Mouse (Mus musculus): ENCODE data around the gene Spc25. TPM values are rescaled to one million over a fixed set of nuclear protein-coding genes. Genes with fewer than 3 reads are reported as not detected.

Spc25 gene
- polyA plus RNA-seq, 1 experiment, result not detected

GRCm38 (mm10) chr2:69226876-69227275 lies 20.9 kb upstream of the Spc25 start:
- Histone ChIP-seq H3K27ac (ENCODE audit: insufficient read depth, low read depth, low read length) (no peak overlapping the region), H3K4me3 (ENCODE audit: insufficient read depth, low read depth, low read length) (no peak overlapping the region), H3K4me1 (ENCODE audit: control insufficient read depth, insufficient read depth, low read length) (peaks cover 6% of the 10 kb centered on the region; the same call in 1 of the 2 replicates)
- WGBS, result 96% methylated on average over 9 of the region's 9 CpGs
- no peak for TF ChIP-seq CTCF (IDR thresholded peaks at IDR 0.05; ENCODE audit: insufficient read depth, low read depth, low read length)
- TF ChIP-seq POLR2A (IDR thresholded peaks at IDR 0.05; ENCODE audit: insufficient read depth, low read depth, low read length), result no peak

GRCm38 (mm10) chr2:69224724-69225123 lies 18.7 kb upstream of the Spc25 start:
- TF ChIP-seq CTCF (IDR thresholded peaks at IDR 0.05; ENCODE audit: insufficient read depth, low read depth, low read length) (no peak), POLR2A (IDR thresholded peaks at IDR 0.05; ENCODE audit: insufficient read depth, low read depth, low read length) (no peak)
- 73% methylated on average over 2 of the region's 2 CpGs for WGBS
- no peak overlapping the region for H3K4me3 ChIP-seq (ENCODE audit: insufficient read depth, low read depth, low read length)
- H3K4me1 ChIP-seq (ENCODE audit: control insufficient read depth, insufficient read depth, low read length), result peaks cover 2% of the 10 kb centered on the region; the same call in 1 of the 2 replicates
- no peak overlapping the region for H3K27ac ChIP-seq (ENCODE audit: insufficient read depth, low read depth, low read length)

DNA sequence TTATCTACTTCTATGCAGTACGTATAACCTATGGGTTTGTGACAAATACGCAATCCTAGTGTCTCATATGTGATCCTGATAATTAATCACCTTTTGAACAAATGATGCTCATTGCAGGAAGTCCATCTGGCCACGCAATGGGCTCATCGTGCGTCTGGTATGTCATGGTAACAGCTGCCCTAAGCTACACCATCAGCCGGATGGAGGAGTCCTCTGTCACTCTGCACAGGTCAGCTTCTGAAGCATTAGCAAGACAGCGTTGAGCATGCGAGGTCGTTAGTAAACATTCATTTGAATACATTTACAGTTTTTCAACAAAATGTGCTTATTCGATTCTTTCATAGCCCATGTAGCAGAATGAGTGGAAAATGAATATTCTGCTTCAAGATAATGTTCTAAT lies 16.8 kb upstream of the Spc25 start:
- WGBS, result 64% methylated on average over 10 of the region's 10 CpGs
- TF ChIP-seq CTCF (IDR thresholded peaks at IDR 0.05; ENCODE audit: insufficient read depth, low read depth, low read length) (no peak), POLR2A (IDR thresholded peaks at IDR 0.05; ENCODE audit: insufficient read depth, low read depth, low read length) (no peak)
- no peak overlapping the region for H3K4me3 ChIP-seq (ENCODE audit: insufficient read depth, low read depth, low read length)
- no peak overlapping the region for H3K27ac ChIP-seq (ENCODE audit: insufficient read depth, low read depth, low read length)
- no peaks in the 10 kb centered on the region for H3K4me1 ChIP-seq (ENCODE audit: control insufficient read depth, insufficient read depth, low read length)

DNA sequence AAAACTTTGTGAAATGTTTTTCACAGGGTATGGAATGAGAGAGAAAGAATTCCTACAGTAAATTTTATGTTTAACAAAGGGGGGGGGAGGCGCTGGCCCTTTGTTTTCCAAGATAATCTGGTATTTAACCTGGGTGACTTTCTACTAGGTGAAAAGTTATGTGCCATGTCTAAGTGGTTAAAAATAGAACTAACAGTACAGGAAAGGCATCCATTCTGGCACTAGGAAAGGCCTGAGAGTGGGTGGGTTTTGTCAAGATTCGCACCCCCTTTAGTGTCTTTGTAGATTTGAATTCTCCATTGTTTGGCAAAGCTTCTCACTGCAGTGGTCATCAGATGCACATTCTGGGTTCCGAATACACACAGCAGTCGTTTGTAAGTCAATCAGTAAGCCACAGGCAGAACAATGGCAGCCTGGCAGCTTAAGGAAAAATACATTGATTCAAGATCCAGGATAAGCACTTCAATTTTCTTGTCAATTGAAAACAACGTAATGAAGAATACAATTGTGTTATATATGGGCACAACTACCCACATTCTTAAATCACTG lies 15.9 kb upstream of the Spc25 start:
- no peak for TF ChIP-seq CTCF (IDR thresholded peaks at IDR 0.05; ENCODE audit: insufficient read depth, low read depth, low read length)
- no peak for TF ChIP-seq POLR2A (IDR thresholded peaks at IDR 0.05; ENCODE audit: insufficient read depth, low read depth, low read length)
- WGBS, result 64% methylated on average over 5 of the region's 5 CpGs
- H3K27ac ChIP-seq (ENCODE audit: insufficient read depth, low read depth, low read length), result no peak overlapping the region
- H3K4me1 ChIP-seq (ENCODE audit: control insufficient read depth, insufficient read depth, low read length), result no peaks in the 10 kb centered on the region
- no peak overlapping the region for H3K4me3 ChIP-seq (ENCODE audit: insufficient read depth, low read depth, low read length)

DNA sequence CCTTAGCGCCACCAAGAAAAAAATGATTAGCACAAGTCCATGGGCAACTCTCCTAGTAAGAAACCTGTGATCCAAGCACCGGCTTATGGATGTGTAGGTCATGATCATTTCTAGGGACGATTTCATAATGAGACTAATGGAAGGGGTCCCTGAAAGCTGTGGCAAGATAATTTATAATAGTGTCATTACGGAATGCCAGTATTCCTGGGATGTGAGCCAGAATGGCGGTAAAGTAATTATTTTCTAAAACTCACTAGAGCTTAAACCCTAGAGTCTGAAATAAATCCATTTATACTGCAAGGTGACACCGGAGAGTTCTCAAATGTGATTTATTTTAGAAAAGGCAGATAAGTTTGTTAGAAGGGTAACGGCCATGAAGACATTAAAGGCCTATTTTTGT lies 9.2 kb upstream of the Spc25 start:
- Histone ChIP-seq H3K27ac (ENCODE audit: insufficient read depth, low read depth, low read length) (no peak overlapping the region), H3K4me1 (ENCODE audit: control insufficient read depth, insufficient read depth, low read length) (no peaks in the 10 kb centered on the region), H3K4me3 (ENCODE audit: insufficient read depth, low read depth, low read length) (no peak overlapping the region)
- WGBS, result 58% methylated on average over 7 of the region's 7 CpGs
- TF ChIP-seq POLR2A (IDR thresholded peaks at IDR 0.05; ENCODE audit: insufficient read depth, low read depth, low read length), result no peak

GRCm38 (mm10) chr2:69212652-69213051 lies 6.7 kb upstream of the Spc25 start:
- Histone ChIP-seq H3K27ac (ENCODE audit: insufficient read depth, low read depth, low read length) (no peak overlapping the region), H3K4me3 (ENCODE audit: insufficient read depth, low read depth, low read length) (no peak overlapping the region), H3K4me1 (ENCODE audit: control insufficient read depth, insufficient read depth, low read length) (no peaks in the 10 kb centered on the region)
- 52% methylated on average over 10 of the region's 10 CpGs for WGBS
- TF ChIP-seq POLR2A (IDR thresholded peaks at IDR 0.05; ENCODE audit: insufficient read depth, low read depth, low read length), result no peak
- no peak for TF ChIP-seq CTCF (IDR thresholded peaks at IDR 0.05; ENCODE audit: insufficient read depth, low read depth, low read length)

DNA sequence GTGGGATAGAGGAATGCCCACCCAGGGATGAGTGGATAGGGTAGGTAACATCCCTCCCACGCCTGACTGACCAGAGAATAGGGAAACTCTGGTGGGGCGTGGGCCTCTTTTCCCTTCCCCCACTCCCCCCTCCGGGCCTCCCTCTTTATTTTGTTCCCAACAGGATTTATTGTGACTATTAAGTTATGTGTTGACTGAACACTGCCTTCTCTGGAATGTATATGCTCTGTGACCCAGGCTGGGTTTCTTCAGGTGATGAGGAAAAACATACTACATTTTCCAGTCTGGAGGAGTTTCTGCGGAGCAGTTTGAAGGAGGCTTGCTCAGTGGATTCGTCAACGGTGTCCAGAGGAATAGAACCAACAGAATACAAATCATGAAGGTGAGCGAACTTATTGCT lies 4.8 kb upstream of the Spc25 start, which contains the start of gene G6pc2:
Gene G6pc2, plus strand, starts transcription at position 301 of the 400 bp plus-strand sequence.
- TF ChIP-seq POLR2A (IDR thresholded peaks at IDR 0.05; ENCODE audit: insufficient read depth, low read depth, low read length), result no peak
- TF ChIP-seq CTCF (IDR thresholded peaks at IDR 0.05; ENCODE audit: insufficient read depth, low read depth, low read length), result no peak
- WGBS, result 87% methylated on average over 7 of the region's 7 CpGs
- Histone ChIP-seq H3K27ac (ENCODE audit: insufficient read depth, low read depth, low read length) (no peak within 1 kb of the TSS), H3K4me3 (ENCODE audit: insufficient read depth, low read depth, low read length) (no peak within 1 kb of the TSS), H3K4me1 (ENCODE audit: control insufficient read depth, insufficient read depth, low read length) (no peaks in the 10 kb centered on the region)

- WGBS, result 93% methylated on average over 3 of the region's 3 CpGs
- no peak overlapping the region for H3K27ac ChIP-seq (ENCODE audit: insufficient read depth, low read depth, low read length)
- H3K4me3 ChIP-seq (ENCODE audit: insufficient read depth, low read depth, low read length), result no peak overlapping the region
- 0 out of 2 replicates have a peak, but pooled peaks cover 3% of the 10 kb centered on the region for H3K4me1 ChIP-seq (ENCODE audit: control insufficient read depth, insufficient read depth, low read length)
- TF ChIP-seq CTCF (IDR thresholded peaks at IDR 0.05; ENCODE audit: insufficient read depth, low read depth, low read length) (no peak), POLR2A (IDR thresholded peaks at IDR 0.05; ENCODE audit: insufficient read depth, low read depth, low read length) (no peak)
Measured at GRCm38 (mm10) chr2:69209684-69210083, 3.7 kb upstream of the Spc25 start.

DNA sequence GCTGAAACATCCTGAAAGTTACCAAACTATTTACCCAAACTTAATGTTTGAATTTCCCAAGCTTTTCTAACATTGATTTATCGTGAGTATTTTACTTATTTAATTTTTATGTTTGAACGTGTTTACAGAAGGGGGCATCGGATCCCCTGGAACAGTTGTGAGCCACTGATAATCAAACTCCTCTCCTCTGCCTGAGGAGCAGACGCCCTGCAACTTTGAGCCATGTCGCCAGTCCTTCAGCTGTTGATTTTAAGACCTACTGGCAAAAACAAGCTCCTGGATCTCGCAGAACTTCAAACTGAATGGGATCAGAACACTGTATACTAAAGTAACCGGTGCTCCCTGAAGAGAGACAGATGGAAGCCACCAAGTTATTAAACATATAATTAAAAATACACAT lies 529 bp upstream of the Spc25 start:
- Histone ChIP-seq H3K27ac (ENCODE audit: insufficient read depth, low read depth, low read length) (no peak overlapping the region), H3K4me1 (ENCODE audit: control insufficient read depth, insufficient read depth, low read length) (0 out of 2 replicates have a peak, but pooled peaks cover 3% of the 10 kb centered on the region), H3K4me3 (ENCODE audit: insufficient read depth, low read depth, low read length) (no peak overlapping the region)
- 19% methylated on average over 7 of the region's 7 CpGs for WGBS
- TF ChIP-seq CTCF (IDR thresholded peaks at IDR 0.05; ENCODE audit: insufficient read depth, low read depth, low read length) (no peak), POLR2A (IDR thresholded peaks at IDR 0.05; ENCODE audit: insufficient read depth, low read depth, low read length) (no peak)

- Histone ChIP-seq H3K4me1 (ENCODE audit: control insufficient read depth, insufficient read depth, low read length) (0 out of 2 replicates have a peak, but pooled peaks cover 3% of the 10 kb centered on the region), H3K27ac (ENCODE audit: insufficient read depth, low read depth, low read length) (no peak overlapping the region), H3K4me3 (ENCODE audit: insufficient read depth, low read depth, low read length) (no peak overlapping the region)
- TF ChIP-seq POLR2A (IDR thresholded peaks at IDR 0.05; ENCODE audit: insufficient read depth, low read depth, low read length) (no peak), CTCF (IDR thresholded peaks at IDR 0.05; ENCODE audit: insufficient read depth, low read depth, low read length) (no peak)
- 9% methylated on average over 6 of the region's 6 CpGs for WGBS
Measured at GRCm38 (mm10) chr2:69205185-69205584, 809 bp downstream of the Spc25 start.
